Mouse (Mus musculus): ENCODE results near the gene Fbxw8. TPM values are rescaled to one million over a fixed set of nuclear protein-coding genes. Genes with fewer than 3 reads are reported as not detected.

Gene Fbxw8
- polyA plus RNA-seq, 1 experiment from 2014 or later: 36.8 TPM

- Histone ChIP-seq H3K36me3 (no peaks in the 10 kb centered on the region), H3K4me3 (peak overlapping the region; percentile 58), H3K27me3 (ENCODE audit: insufficient read depth, poor library complexity, severe bottlenecking) (peaks cover 88% of the 10 kb centered on the region), H3K4me1 (replicated peaks) (peaks cover 53% of the 10 kb centered on the region), H3K9me3 (peaks cover 3% of the 10 kb centered on the region; the same call in 1 of the 2 replicates), H3K27ac (no peak overlapping the region)
- peak; percentile 41 for DNase-seq (ENCODE audit: low spot score)
- under 1% methylated on average over 27 of the region's 27 CpGs for WGBS
Observed at GRCm38 (mm10) chr5:118172078-118172723, 16.9 kb upstream of the Fbxw8 start.

- Histone ChIP-seq H3K4me1 (replicated peaks) (peaks cover 53% of the 10 kb centered on the region), H3K4me3 (peak overlapping the region; percentile 58), H3K27me3 (ENCODE audit: insufficient read depth, poor library complexity, severe bottlenecking) (peaks cover 90% of the 10 kb centered on the region), H3K27ac (no peak overlapping the region), H3K9me3 (peaks cover 3% of the 10 kb centered on the region; the same call in 1 of the 2 replicates), H3K36me3 (no peaks in the 10 kb centered on the region)
- under 1% methylated on average over 36 of the region's 36 CpGs for WGBS
- peak; percentile 18 for DNase-seq (ENCODE audit: low spot score)
Observed at GRCm38 (mm10) chr5:118171665-118172064, 16.4 kb upstream of the Fbxw8 start.

GRCm38 (mm10) chr5:118170888-118171529 lies 15.7 kb upstream of the Fbxw8 start:
- Histone ChIP-seq H3K27me3 (ENCODE audit: insufficient read depth, poor library complexity, severe bottlenecking) (peaks cover 96% of the 10 kb centered on the region), H3K4me1 (replicated peaks) (peaks cover 53% of the 10 kb centered on the region), H3K9me3 (peaks cover 3% of the 10 kb centered on the region; the same call in 1 of the 2 replicates), H3K27ac (no peak overlapping the region), H3K4me3 (peak overlapping the region; percentile 58), H3K36me3 (no peaks in the 10 kb centered on the region)
- WGBS: under 1% methylated on average over 25 of the region's 25 CpGs
- DNase-seq (ENCODE audit: low spot score): peak; percentile 47

- peaks cover 48% of the 10 kb centered on the region for H3K4me1 ChIP-seq (replicated peaks)
- peaks cover 94% of the 10 kb centered on the region for H3K27me3 ChIP-seq (ENCODE audit: insufficient read depth, poor library complexity, severe bottlenecking)
- peak overlapping the region; percentile 58 for H3K4me3 ChIP-seq
- peak; percentile 45 for DNase-seq (ENCODE audit: low spot score)
- WGBS: 5% methylated on average over 117 of the region's 117 CpGs
- peak overlapping the region; percentile 62 for H3K27ac ChIP-seq
- no peaks in the 10 kb centered on the region for H3K9me3 ChIP-seq
- H3K36me3 ChIP-seq: no peaks in the 10 kb centered on the region
Observed at GRCm38 (mm10) chr5:118169222-118170221, 14.3 kb upstream of the Fbxw8 start.

- H3K27me3 ChIP-seq (ENCODE audit: insufficient read depth, poor library complexity, severe bottlenecking): peaks cover 92% of the 10 kb centered on the region
- DNase-seq (ENCODE audit: low spot score): no peak
- 67% methylated on average over 8 of the region's 8 CpGs for WGBS
Observed at GRCm38 (mm10) chr5:118167561-118167995, 12.3 kb upstream of the Fbxw8 start.

GRCm38 (mm10) chr5:118165462-118165861 lies 10.2 kb upstream of the Fbxw8 start:
- Histone ChIP-seq H3K36me3 (no peaks in the 10 kb centered on the region), H3K4me1 (replicated peaks) (peaks cover 17% of the 10 kb centered on the region), H3K27ac (no peak overlapping the region), H3K4me3 (no peak overlapping the region), H3K9me3 (no peaks in the 10 kb centered on the region), H3K27me3 (ENCODE audit: insufficient read depth, poor library complexity, severe bottlenecking) (peaks cover 92% of the 10 kb centered on the region)
- no peak for DNase-seq (ENCODE audit: low spot score)

More at GRCm38 (mm10) chr5:118167561-118167995, 12.3 kb upstream of the Fbxw8 start:
- peaks cover 34% of the 10 kb centered on the region for H3K4me1 ChIP-seq (replicated peaks)
- H3K4me3 ChIP-seq: no peak overlapping the region
- no peak overlapping the region for H3K27ac ChIP-seq
- no peaks in the 10 kb centered on the region for H3K9me3 ChIP-seq
- H3K36me3 ChIP-seq: no peaks in the 10 kb centered on the region

GRCm38 (mm10) chr5:118164581-118164980 lies 9.3 kb upstream of the Fbxw8 start, which contains the start of gene Hrk:
Gene Hrk (plus strand): TSS chr5:118164648.
- H3K4me3 ChIP-seq: no peak within 1 kb of the TSS
- no peaks in the 10 kb centered on the region for H3K36me3 ChIP-seq
- peaks cover 10% of the 10 kb centered on the region for H3K4me1 ChIP-seq (replicated peaks)
- WGBS: 70% methylated on average over 12 of the region's 12 CpGs
- no peak for DNase-seq (ENCODE audit: low spot score)
- H3K27ac ChIP-seq: no peak within 1 kb of the TSS
- H3K9me3 ChIP-seq: no peaks in the 10 kb centered on the region
- peaks cover 87% of the 10 kb centered on the region for H3K27me3 ChIP-seq (ENCODE audit: insufficient read depth, poor library complexity, severe bottlenecking)

- peaks cover 49% of the 10 kb centered on the region for H3K27me3 ChIP-seq (ENCODE audit: insufficient read depth, poor library complexity, severe bottlenecking)
- H3K4me3 ChIP-seq: no peak overlapping the region
- WGBS: 50% methylated on average over 4 of the region's 4 CpGs
- H3K27ac ChIP-seq: no peak overlapping the region
- H3K36me3 ChIP-seq: no peaks in the 10 kb centered on the region
- DNase-seq (ENCODE audit: low spot score): no peak
- peaks cover 4% of the 10 kb centered on the region; the same call in 1 of the 2 replicates for H3K4me1 ChIP-seq (replicated peaks)
- H3K9me3 ChIP-seq: no peaks in the 10 kb centered on the region
Observed at GRCm38 (mm10) chr5:118160691-118161090, 5.4 kb upstream of the Fbxw8 start.

- WGBS: 67% methylated on average over 4 of the region's 4 CpGs
- Histone ChIP-seq H3K4me1 (replicated peaks) (peaks cover 24% of the 10 kb centered on the region), H3K27ac (no peak overlapping the region), H3K9me3 (no peaks in the 10 kb centered on the region), H3K36me3 (peaks cover 16% of the 10 kb centered on the region), H3K27me3 (ENCODE audit: insufficient read depth, poor library complexity, severe bottlenecking) (peaks cover 19% of the 10 kb centered on the region), H3K4me3 (no peak overlapping the region)
- DNase-seq (ENCODE audit: low spot score): no peak
Observed at GRCm38 (mm10) chr5:118156976-118157375, 1.7 kb upstream of the Fbxw8 start.

GRCm38 (mm10) chr5:118155565-118155947 lies 292 bp upstream of the Fbxw8 start:
- Histone ChIP-seq H3K9me3 (no peaks in the 10 kb centered on the region), H3K27me3 (ENCODE audit: insufficient read depth, poor library complexity, severe bottlenecking) (0 out of 2 replicates have a peak, but pooled peaks cover 4% of the 10 kb centered on the region), H3K4me1 (replicated peaks) (peaks cover 20% of the 10 kb centered on the region), H3K4me3 (peak overlapping the region; percentile 76), H3K27ac (peak overlapping the region; percentile 92), H3K36me3 (peaks cover 30% of the 10 kb centered on the region)
- no peak for DNase-seq (ENCODE audit: low spot score)
- WGBS: 22% methylated on average over 9 of the region's 9 CpGs

GRCm38 (mm10) chr5:118149711-118150110 lies 5.6 kb downstream of the Fbxw8 start:
- 82% methylated on average over 3 of the region's 3 CpGs for WGBS
- H3K36me3 ChIP-seq: peaks cover 57% of the 10 kb centered on the region
- no peak for DNase-seq (ENCODE audit: low spot score)

GRCm38 (mm10) chr5:118147264-118147663 lies 8.0 kb downstream of the Fbxw8 start:
- 84% methylated on average over 10 of the region's 10 CpGs for WGBS
- peaks cover 55% of the 10 kb centered on the region for H3K36me3 ChIP-seq
- no peak for DNase-seq (ENCODE audit: low spot score)
- H3K27me3 ChIP-seq (ENCODE audit: insufficient read depth, poor library complexity, severe bottlenecking): no peaks in the 10 kb centered on the region
- no peaks in the 10 kb centered on the region for H3K9me3 ChIP-seq
- no peak overlapping the region for H3K4me3 ChIP-seq
- H3K27ac ChIP-seq: no peak overlapping the region
- H3K4me1 ChIP-seq (replicated peaks): peaks cover 3% of the 10 kb centered on the region

More at GRCm38 (mm10) chr5:118149711-118150110, 5.6 kb downstream of the Fbxw8 start:
- peaks cover 22% of the 10 kb centered on the region for H3K4me1 ChIP-seq (replicated peaks)
- no peak overlapping the region for H3K27ac ChIP-seq
- H3K27me3 ChIP-seq (ENCODE audit: insufficient read depth, poor library complexity, severe bottlenecking): no peaks in the 10 kb centered on the region
- H3K9me3 ChIP-seq: no peaks in the 10 kb centered on the region
- H3K4me3 ChIP-seq: no peak overlapping the region

Data from hindbrain, embryonic 10.5 days (tissue).